Mouse (Mus musculus): ENCODE results near the gene Fgf11. TPM values are rescaled to one million over a fixed set of nuclear protein-coding genes. Genes with fewer than 3 reads are reported as not detected.

The Fgf11 gene
- total RNA-seq, 1 experiment from 2014 or later, result 5.4 TPM

Other genes with a start within 250 kb of the Fgf11 start
- 0.10 TPM in 1 of 2 replicates, not detected in the other for gene Efnb3, start 241.7 kb downstream of the Fgf11 start, total RNA-seq (2017)
- gene Wrap53, start 221.6 kb downstream of the Fgf11 start, total RNA-seq (2017), result 4.6 and 6.4 TPM in 2 replicates
- gene Trp53, start 221.5 kb downstream of the Fgf11 start, total RNA-seq (2017), result 68.4 and 96.6 TPM in 2 replicates
- gene Atp1b2, start 195.9 kb downstream of the Fgf11 start, total RNA-seq (2017), result 1.0 and 7.6 TPM in 2 replicates
- gene Shbg, start 184.0 kb downstream of the Fgf11 start, total RNA-seq (2017), result not detected in 2 replicates
- gene Sat2, start 179.8 kb downstream of the Fgf11 start, total RNA-seq (2017), result 1.4 TPM in 1 of 2 replicates, not detected in the other
- 51.2 and 60.8 TPM in 2 replicates for gene Fxr2, start 168.9 kb downstream of the Fgf11 start, total RNA-seq (2017)
- gene Sox15, start 146.5 kb downstream of the Fgf11 start, total RNA-seq (2017), result 1.5 TPM in 1 of 2 replicates, not detected in the other
- gene Mpdu1, start 139.2 kb downstream of the Fgf11 start, total RNA-seq (2017), result 41.3 and 73.7 TPM in 2 replicates
- 11.4 and 16.7 TPM in 2 replicates for gene Cd68, start 135.7 kb downstream of the Fgf11 start, total RNA-seq (2017)
- 838 and 888 TPM in 2 replicates for gene Eif4a1, start 129.4 kb downstream of the Fgf11 start, total RNA-seq (2017)
- 99.1 and 105 TPM in 2 replicates for gene Senp3, start 119.8 kb downstream of the Fgf11 start, total RNA-seq (2017)
- 13.9 and 15.9 TPM in 2 replicates for gene Tnfsf13, start 116.1 kb downstream of the Fgf11 start, total RNA-seq (2017)
- 1.4 and 3.3 TPM in 2 replicates for gene Tnfsf12, start 106.0 kb downstream of the Fgf11 start, total RNA-seq (2017)
- gene Tnfsfm13, start 105.8 kb downstream of the Fgf11 start, total RNA-seq (2017), result 1.5 and 2.9 TPM in 2 replicates
- 11.3 and 55.7 TPM in 2 replicates for gene Polr2a, start 43.2 kb downstream of the Fgf11 start, total RNA-seq (2017)
- not detected in 2 replicates for gene Slc35g3, start 39.9 kb downstream of the Fgf11 start, total RNA-seq (2017)
- 4.4 and 6.9 TPM in 2 replicates for gene Zbtb4, start 35.9 kb downstream of the Fgf11 start, total RNA-seq (2017)
- 11.4 and 21.2 TPM in 2 replicates for gene Chrnb1, start 5.9 kb downstream of the Fgf11 start, total RNA-seq (2017)
- 0.30 and 1.0 TPM in 2 replicates for gene Tmem102, start 3.8 kb upstream of the Fgf11 start, total RNA-seq (2017)
- not detected in 2 replicates for gene Gm39566, start 13.4 kb upstream of the Fgf11 start, total RNA-seq (2017)
- not detected in 2 replicates for gene Spem2, start 16.6 kb upstream of the Fgf11 start, total RNA-seq (2017)
- gene Spem1, start 20.3 kb upstream of the Fgf11 start, total RNA-seq (2017), result not detected in 2 replicates
- 8.7 and 17.8 TPM in 2 replicates for gene Nlgn2, start 35.9 kb upstream of the Fgf11 start, total RNA-seq (2017)
- gene Tmem256, start 36.7 kb upstream of the Fgf11 start, total RNA-seq (2017), result 130 and 149 TPM in 2 replicates
- gene Plscr3, start 44.5 kb upstream of the Fgf11 start, total RNA-seq (2017), result 27.2 and 33.3 TPM in 2 replicates
- 0.50 and 4.4 TPM in 2 replicates for gene Tnk1, start 56.9 kb upstream of the Fgf11 start, total RNA-seq (2017)
- not detected in 2 replicates for gene Tmem95, start 76.2 kb upstream of the Fgf11 start, total RNA-seq (2017)
- gene Kctd11, start 79.5 kb upstream of the Fgf11 start, total RNA-seq (2017), result 1.3 and 2.7 TPM in 2 replicates
- 136 and 171 TPM in 2 replicates for gene Acap1, start 93.7 kb upstream of the Fgf11 start, total RNA-seq (2017)
- gene 2810408A11Rik, start 99.1 kb upstream of the Fgf11 start, total RNA-seq (2017), result 12.1 and 33.3 TPM in 2 replicates
- gene Neurl4, start 99.2 kb upstream of the Fgf11 start, total RNA-seq (2017), result 23.3 and 34.1 TPM in 2 replicates
- gene Gps2, start 112.0 kb upstream of the Fgf11 start, total RNA-seq (2017), result 37.0 and 64.9 TPM in 2 replicates
- 553 and 938 TPM in 2 replicates for gene Eif5a, start 120.1 kb upstream of the Fgf11 start, total RNA-seq (2017)
- gene Ybx2, start 133.9 kb upstream of the Fgf11 start, total RNA-seq (2017), result 0.60 TPM in 1 of 2 replicates, not detected in the other
- not detected in 2 replicates for gene Slc2a4, start 146.3 kb upstream of the Fgf11 start, total RNA-seq (2017)
- gene Cldn7, start 162.9 kb upstream of the Fgf11 start, total RNA-seq (2017), result 0.31 and 6.3 TPM in 2 replicates
- 17.3 and 21.4 TPM in 2 replicates for gene Ctdnep1, start 179.3 kb upstream of the Fgf11 start, total RNA-seq (2017)
- gene Elp5, start 180.7 kb upstream of the Fgf11 start, total RNA-seq (2017), result 48.6 and 59.9 TPM in 2 replicates
- 211 and 252 TPM in 2 replicates for gene Gabarap, start 189.3 kb upstream of the Fgf11 start, total RNA-seq (2017)
- gene Phf23, start 193.9 kb upstream of the Fgf11 start, total RNA-seq (2017), result 44.2 and 45.3 TPM in 2 replicates
- gene Dvl2, start 198.7 kb upstream of the Fgf11 start, total RNA-seq (2017), result 22.6 and 35.9 TPM in 2 replicates
- gene Acadvl, start 213.6 kb upstream of the Fgf11 start, total RNA-seq (2017), result 42.8 and 51.7 TPM in 2 replicates
- 9.3 and 10.0 TPM in 2 replicates for gene Dlg4, start 215.1 kb upstream of the Fgf11 start, total RNA-seq (2017)